Mouse (Mus musculus) hindbrain, embryonic 13.5 days (tissue): Measurements from ENCODE around the gene Gm21973. TPM values are rescaled to one million over a fixed set of nuclear protein-coding genes. Genes with fewer than 3 reads are reported as not detected.

Source experiments
- ATAC-seq: fragments of 200-750 bp; cut with Nextera tagmentation; 2 replicates; pipeline ENCODE4 v1.8.0; 2017; ENCODE audit warnings: moderate TSS enrichment; ENCODE audit not compliant: low FRiP score
- H3K27ac ChIP-seq: fragments of 300-500 bp; sonication (generic); 2 replicates; pipeline ENCODE4 v1.5.1; 2015; ENCODE audit warnings: inconsistent platforms, mild to moderate bottlenecking, moderate library complexity
- H3K27me3 ChIP-seq: fragments of 300-500 bp; sonication (generic); 2 replicates; pipeline ENCODE4 v1.6.1; 2015; ENCODE audit warnings: mild to moderate bottlenecking, inconsistent platforms
- H3K36me3 ChIP-seq: fragments of 300-500 bp; sonication (generic); 2 replicates; pipeline ENCODE4 v1.6.1; 2015; ENCODE audit warnings: mild to moderate bottlenecking, inconsistent platforms
- H3K4me1 ChIP-seq: fragments of 300-500 bp; sonication (generic); replicated peaks from 2 replicates; pipeline ENCODE4 v1.6.1; 2015; ENCODE audit warnings: inconsistent platforms
- H3K4me2 ChIP-seq: fragments of 300-500 bp; sonication (generic); 2 replicates; pipeline ENCODE4 v1.6.1; 2015; ENCODE audit warnings: inconsistent platforms, mild to moderate bottlenecking, moderate library complexity
- H3K4me3 ChIP-seq: fragments of 300-500 bp; sonication (generic); 2 replicates; pipeline ENCODE4 v1.5.1; 2015; ENCODE audit warnings: mild to moderate bottlenecking, inconsistent platforms
- H3K9ac ChIP-seq: fragments of 300-500 bp; sonication (generic); 2 replicates; pipeline ENCODE4 v1.6.1; 2015; ENCODE audit warnings: mild to moderate bottlenecking, inconsistent platforms
- H3K9me3 ChIP-seq: fragments of 300-500 bp; sonication (generic); 2 replicates; pipeline ENCODE4 v1.6.1; 2016; ENCODE audit warnings: inconsistent platforms
- WGBS: fragments of 180-500 bp; shearing (Covaris S2); methylation state at CpG from one replicate; pipeline ENCODE4 v1.1.7; 2015; 5-methylcytosine and 5-hydroxymethylcytosine counted together
- polyA plus RNA-seq: library from polyadenylated mRNA; unstranded; fragments of >200 nt; fragmentation: Nextera tagmentation; extraction: Ambion mirVana; gene quantifications from 2 replicates; pipeline ENCODE4 v1.2.1, GENCODE M21; 2015

The Gm21973 gene
- polyA plus RNA-seq, 1 experiment from 2014 or later = not detected

- no peaks in the 10 kb centered on the region for H3K9me3 ChIP-seq
Observed at GRCm38 (mm10) chr15:10338606-10339005, 13.4 kb downstream of the Gm21973 start.

GRCm38 (mm10) chr15:10347044-10347443 is 21.9 kb downstream of the Gm21973 start:
- no peak for ATAC-seq
- Histone ChIP-seq H3K27ac (no peak overlapping the region), H3K4me1 (no peaks in the 10 kb centered on the region), H3K27me3 (no peaks in the 10 kb centered on the region), H3K4me3 (no peak overlapping the region), H3K9me3 (no peaks in the 10 kb centered on the region), H3K36me3 (no peaks in the 10 kb centered on the region), H3K4me2 (no peak overlapping the region), H3K9ac (no peak overlapping the region)
- 94% methylated on average over 6 of the region's 6 CpGs for WGBS

More at GRCm38 (mm10) chr15:10338606-10339005, 13.4 kb downstream of the Gm21973 start:
- ATAC-seq = no peak
- H3K27me3 ChIP-seq = no peaks in the 10 kb centered on the region
- H3K27ac ChIP-seq = no peak overlapping the region
- no peaks in the 10 kb centered on the region for H3K36me3 ChIP-seq
- no peak overlapping the region for H3K4me3 ChIP-seq
- H3K9ac ChIP-seq = no peak overlapping the region
- no peak overlapping the region for H3K4me2 ChIP-seq
- 81% methylated on average over 3 of the region's 3 CpGs for WGBS
- no peaks in the 10 kb centered on the region for H3K4me1 ChIP-seq

- Histone ChIP-seq H3K4me2 (no peak within 1 kb of the TSS), H3K36me3 (no peaks in the 10 kb centered on the region), H3K9ac (no peak within 1 kb of the TSS), H3K9me3 (no peaks in the 10 kb centered on the region), H3K4me1 (no peaks in the 10 kb centered on the region), H3K27ac (no peak within 1 kb of the TSS), H3K4me3 (no peak within 1 kb of the TSS), H3K27me3 (no peaks in the 10 kb centered on the region)
- 79% methylated on average over 9 of the region's 9 CpGs for WGBS
- no peak for ATAC-seq
Observed at GRCm38 (mm10) chr15:10358039-10358948, 33.1 kb downstream of the Gm21973 start, which contains the start of gene Agxt2. TSS of gene Agxt2 (plus strand) at chr15:10358532.

GRCm38 (mm10) chr15:10366331-10366730 is 41.2 kb downstream of the Gm21973 start:
- Histone ChIP-seq H3K4me1 (no peaks in the 10 kb centered on the region), H3K27me3 (no peaks in the 10 kb centered on the region), H3K9me3 (no peaks in the 10 kb centered on the region), H3K4me3 (no peak overlapping the region), H3K4me2 (no peak overlapping the region), H3K27ac (no peak overlapping the region), H3K9ac (no peak overlapping the region), H3K36me3 (no peaks in the 10 kb centered on the region)
- ATAC-seq = no peak
- WGBS = 88% methylated on average over 2 of the region's 2 CpGs

GRCm38 (mm10) chr15:10375404-10375803 is 50.2 kb downstream of the Gm21973 start:
- Histone ChIP-seq H3K36me3 (no peaks in the 10 kb centered on the region), H3K9me3 (no peaks in the 10 kb centered on the region), H3K4me2 (no peak overlapping the region), H3K4me3 (no peak overlapping the region), H3K9ac (no peak overlapping the region), H3K4me1 (no peaks in the 10 kb centered on the region), H3K27me3 (no peaks in the 10 kb centered on the region), H3K27ac (no peak overlapping the region)
- ATAC-seq = no peak
- 83% methylated on average over 3 of the region's 3 CpGs for WGBS

- no peaks in the 10 kb centered on the region for H3K4me1 ChIP-seq
- no peak overlapping the region for H3K27ac ChIP-seq
- H3K4me3 ChIP-seq = no peak overlapping the region
- no peak for ATAC-seq
- H3K36me3 ChIP-seq = no peaks in the 10 kb centered on the region
- no peaks in the 10 kb centered on the region for H3K27me3 ChIP-seq
- H3K9me3 ChIP-seq = no peaks in the 10 kb centered on the region
- 93% methylated on average over 4 of the region's 4 CpGs for WGBS
- H3K4me2 ChIP-seq = no peak overlapping the region
- H3K9ac ChIP-seq = no peak overlapping the region
Observed at GRCm38 (mm10) chr15:10378338-10378959, 53.3 kb downstream of the Gm21973 start.

GRCm38 (mm10) chr15:10379757-10380458 is 54.7 kb downstream of the Gm21973 start:
- H3K27me3 ChIP-seq = no peaks in the 10 kb centered on the region
- H3K9ac ChIP-seq = no peak overlapping the region
- ATAC-seq = no peak
- 96% methylated on average over 3 of the region's 3 CpGs for WGBS
- no peaks in the 10 kb centered on the region for H3K9me3 ChIP-seq
- H3K4me3 ChIP-seq = no peak overlapping the region
- H3K36me3 ChIP-seq = no peaks in the 10 kb centered on the region
- H3K27ac ChIP-seq = no peak overlapping the region
- no peak overlapping the region for H3K4me2 ChIP-seq
- no peaks in the 10 kb centered on the region for H3K4me1 ChIP-seq

- 84% methylated on average over 2 of the region's 2 CpGs for WGBS
- ATAC-seq = no peak
- no peaks in the 10 kb centered on the region for H3K27me3 ChIP-seq
- no peak overlapping the region for H3K9ac ChIP-seq
- H3K27ac ChIP-seq = no peak overlapping the region
- H3K4me2 ChIP-seq = no peak overlapping the region
- H3K9me3 ChIP-seq = no peaks in the 10 kb centered on the region
- H3K36me3 ChIP-seq = no peaks in the 10 kb centered on the region
- no peaks in the 10 kb centered on the region for H3K4me1 ChIP-seq
- H3K4me3 ChIP-seq = no peak overlapping the region
Observed at GRCm38 (mm10) chr15:10387263-10387662, 62.1 kb downstream of the Gm21973 start.

GRCm38 (mm10) chr15:10399795-10400194 is 74.6 kb downstream of the Gm21973 start:
- Histone ChIP-seq H3K36me3 (no peaks in the 10 kb centered on the region), H3K9me3 (no peaks in the 10 kb centered on the region), H3K4me2 (no peak overlapping the region), H3K9ac (no peak overlapping the region), H3K4me1 (no peaks in the 10 kb centered on the region), H3K4me3 (no peak overlapping the region), H3K27ac (no peak overlapping the region), H3K27me3 (no peaks in the 10 kb centered on the region)
- 0 out of 2 replicates have a peak, but pooled peaks have one; percentile 36 for ATAC-seq
- 83% methylated on average over 2 of the region's 2 CpGs for WGBS

- Histone ChIP-seq H3K4me1 (no peaks in the 10 kb centered on the region), H3K27ac (no peak overlapping the region), H3K9ac (no peak overlapping the region), H3K4me3 (no peak overlapping the region), H3K9me3 (no peaks in the 10 kb centered on the region), H3K4me2 (no peak overlapping the region), H3K27me3 (no peaks in the 10 kb centered on the region), H3K36me3 (no peaks in the 10 kb centered on the region)
- ATAC-seq = peak; percentile 66; the same call in 1 of the 2 replicates
- WGBS = 44% methylated on average over 3 of the region's 3 CpGs
Observed at GRCm38 (mm10) chr15:10400415-10400814, 75.2 kb downstream of the Gm21973 start.

GRCm38 (mm10) chr15:10409842-10410241 is 84.7 kb downstream of the Gm21973 start:
- Histone ChIP-seq H3K36me3 (no peaks in the 10 kb centered on the region), H3K27ac (no peak overlapping the region), H3K4me3 (no peak overlapping the region), H3K4me2 (no peak overlapping the region), H3K9me3 (no peaks in the 10 kb centered on the region), H3K27me3 (no peaks in the 10 kb centered on the region), H3K9ac (no peak overlapping the region), H3K4me1 (no peaks in the 10 kb centered on the region)
- 96% methylated on average over 3 of the region's 3 CpGs for WGBS
- no peak for ATAC-seq

GRCm38 (mm10) chr15:10410881-10411280 is 85.7 kb downstream of the Gm21973 start:
- no peak overlapping the region for H3K4me2 ChIP-seq
- WGBS = 86% methylated on average over 2 of the region's 2 CpGs
- no peaks in the 10 kb centered on the region for H3K27me3 ChIP-seq
- H3K9me3 ChIP-seq = no peaks in the 10 kb centered on the region
- H3K27ac ChIP-seq = no peak overlapping the region
- no peak overlapping the region for H3K4me3 ChIP-seq
- no peak overlapping the region for H3K9ac ChIP-seq
- ATAC-seq = no peak
- no peaks in the 10 kb centered on the region for H3K4me1 ChIP-seq
- no peaks in the 10 kb centered on the region for H3K36me3 ChIP-seq
